ENCODE assay signal across 7 mouse cellular contexts in genomic region chr6:122532883-122533302, GRCm38 (mm10). TPM values are rescaled to one million over a fixed set of nuclear protein-coding genes. Genes with fewer than 3 reads are reported as not detected.
DNase-seq lines count a peak whose midpoint lies in the region; ATAC-seq and TF ChIP-seq lines count a peak whose summit lies in the region.

No protein-coding gene starts in this region.

- H3K9me3 ChIP-seq in forebrain, postnatal 0 days (ENCODE audit: low read length) = no peaks in the 10 kb centered on the region

- H3K36me3 ChIP-seq in forebrain, postnatal 0 days (ENCODE audit: insufficient read depth) = no peaks in the 10 kb centered on the region

- peak overlapping the region; percentile 24; the same call in 1 of the 2 replicates for H3K4me2 ChIP-seq in forebrain, postnatal 0 days (ENCODE audit: low read depth)

- no peak overlapping the region for H3K27ac ChIP-seq in forebrain, postnatal 0 days (ENCODE audit: low read depth, low read length)

- H3K27me3 ChIP-seq in forebrain, postnatal 0 days (ENCODE audit: insufficient read depth, low read length) = no peaks in the 10 kb centered on the region

- peak; percentile 89 for ATAC-seq in CD4-positive, CD25-positive, alpha-beta regulatory T cell, adult 4 months
- ATAC-seq in forebrain, postnatal 0 days = peak; percentile 6; the same call in 1 of the 2 replicates

- no peaks in the 10 kb centered on the region for H3K4me1 ChIP-seq in forebrain, postnatal 0 days (ENCODE audit: insufficient read depth)

- peak; percentile 70 for DNase-seq in NIH3T3 (ENCODE audit: low read depth)
- peak; percentile 41 for DNase-seq in forebrain, postnatal 0 days
- peak; percentile 85 to 89 for DNase-seq in kidney, postnatal 25 days
- peak; percentile 32 for DNase-seq in mesoderm, embryonic 11.5 days (ENCODE audit: low read depth, low spot score)
- DNase-seq in right cerebral cortex, adult 18-20 months = no peak
- no peak for DNase-seq in ovary, postnatal 14 days (ENCODE audit: low spot score)

- WGBS in forebrain, postnatal 0 days = 5% methylated on average over 4 of the region's 4 CpGs

- no peak for TF ChIP-seq CTCF in forebrain, postnatal 0 days (IDR thresholded peaks at IDR 0.05; ENCODE audit: low read depth)

- no peak overlapping the region for H3K9ac ChIP-seq in forebrain, postnatal 0 days

- no peak overlapping the region for H3K4me3 ChIP-seq in forebrain, postnatal 0 days (ENCODE audit: low read depth, low read length)

RNA-seq across cellular contexts. Expression of gene Aicda, which starts 20.7 kb away (rescaled TPM):
- 1 to 10 TPM in 1 of 2 experiments, under 1 TPM in 1; 0.66 to 1.6 TPM for polyA plus RNA-seq in CD4-positive, CD25-positive, alpha-beta regulatory T cell, adult 4 months (2017; shearing (Covaris generic))
- 0.31 and 3.1 TPM in 2 replicates for total RNA-seq in forebrain, postnatal 0 days (2014; rRNA removed)
- polyA plus RNA-seq in forebrain, postnatal 0 days (2015; fragmentation: Nextera tagmentation; extraction: Ambion mirVana) = 0.29 and 1.3 TPM in 2 replicates

RNA-seq across cellular contexts. Expression of gene Mfap5, which starts 27.2 kb away (rescaled TPM):
- not detected for polyA plus RNA-seq in CD4-positive, CD25-positive, alpha-beta regulatory T cell, adult 4 months (2017; shearing (Covaris generic))
- total RNA-seq in forebrain, postnatal 0 days (2014; rRNA removed) = 3.5 and 3.6 TPM in 2 replicates
- polyA plus RNA-seq in forebrain, postnatal 0 days (2015; fragmentation: Nextera tagmentation; extraction: Ambion mirVana) = 3.8 and 5.5 TPM in 2 replicates

RNA-seq across cellular contexts. Expression of gene Rimklb, which starts 34.3 kb away (rescaled TPM):
- polyA plus RNA-seq in CD4-positive, CD25-positive, alpha-beta regulatory T cell, adult 4 months (2017; shearing (Covaris generic)) = under 1 TPM in 1 of 2 experiments, not detected in 1; 0.17 TPM
- 159 and 160 TPM in 2 replicates for total RNA-seq in forebrain, postnatal 0 days (2014; rRNA removed)
- polyA plus RNA-seq in forebrain, postnatal 0 days (2015; fragmentation: Nextera tagmentation; extraction: Ambion mirVana) = 86.6 and 104 TPM in 2 replicates

Comparison
In these comparisons a context has a peak if more than half of its experiments do, and no peak if none do; other contexts are left out.
1. DNase-seq: peak in NIH3T3 (single experiment), forebrain, postnatal 0 days (single experiment), kidney, postnatal 25 days (2 of 2) and mesoderm, embryonic 11.5 days (single experiment); none in right cerebral cortex, adult 18-20 months (single experiment) and ovary, postnatal 14 days (single experiment).
2. RNA of gene Rimklb, which starts 34.3 kb away (polyA plus RNA-seq): 86.6 to 104 TPM in forebrain, postnatal 0 days; 0.17 TPM in CD4-positive, CD25-positive, alpha-beta regulatory T cell, adult 4 months; every median in the first group is over 10 times any median in the second.